Mouse (Mus musculus): Measurements from ENCODE around the gene Smim11. TPM values are rescaled to one million over a fixed set of nuclear protein-coding genes. Genes with fewer than 3 reads are reported as not detected.

Gene Smim11
- total RNA-seq, 2 experiments from 2014 or later: 12.9 to 17.9 TPM

- no peak for DNase-seq (ENCODE audit: low spot score in 2 of 2)
These were observed 59.6 kb downstream of the Smim11 start for GRCm38 (mm10) chr16:92360711-92361110.

Other genes starting within 250 kb of the Smim11 start
- gene Mrps6, start 243.0 kb upstream of the Smim11 start, total RNA-seq (2021): 10 to 100 TPM; 46.2 to 62.5 TPM
- not detected for gene Gm49711, start 243.0 kb upstream of the Smim11 start, total RNA-seq (2021)
- 10 to 100 TPM; 15.1 to 17.6 TPM for gene Slc5a3, start 243.0 kb upstream of the Smim11 start, total RNA-seq (2021)
- gene Kcne2, start 8.9 kb upstream of the Smim11 start, total RNA-seq (2021): 1 to 10 TPM in 1 of 2 experiments, under 1 TPM in 1; 0.52 to 7.6 TPM
- gene Fam243, start 20.2 kb downstream of the Smim11 start, total RNA-seq (2021): not detected
- gene Kcne1, start 58.2 kb downstream of the Smim11 start, total RNA-seq (2021): not detected
- gene Rcan1, start 169.6 kb downstream of the Smim11 start, total RNA-seq (2021): 10 to 100 TPM; 39.5 to 40.3 TPM
- 10 to 100 TPM in 1 of 2 experiments, 1 to 10 TPM in 1; 2.1 to 15.4 TPM for gene Clic6, start 184.4 kb downstream of the Smim11 start, total RNA-seq (2021)

All from layer of hippocampus, postnatal 14 days (tissue).